Mouse (Mus musculus) MEL (cell line): ENCODE data around the gene Insrr.

Experiments used
- CTCF ChIP-seq, 3 experiments: IDR thresholded peaks in 2 of 3; conservative IDR thresholded peaks in 1 of 3; 2 replicates each; pipeline ENCODE4 v1.5.1; 2011 to 2012; ENCODE audit warnings: low read length in 3 of 3, low read depth in 2 of 3, mild to moderate bottlenecking in 2 of 3, improper control_type of control experiment in 1 of 3, inconsistent platforms in 1 of 3, mixed read lengths in 1 of 3, moderate library complexity in 1 of 3; ENCODE audit not compliant: control insufficient read depth in 1 of 3, insufficient read depth in 1 of 3, poor library complexity in 1 of 3, severe bottlenecking in 1 of 3
- EP300 ChIP-seq, 2 experiments: IDR thresholded peaks; 2 replicates each; pipeline ENCODE4 v1.6.1; 2011; ENCODE audit warnings: improper control_type of control experiment in 2 of 2, low read length in 2 of 2, low read depth in 1 of 2, mild to moderate bottlenecking in 1 of 2
- GATA1 ChIP-seq: IDR thresholded peaks from 2 replicates; pipeline ENCODE4 v1.6.1; 2011; ENCODE audit warnings: low read depth, low read length, improper control_type of control experiment
- POLR2AphosphoS5 ChIP-seq: IDR thresholded peaks from 2 replicates; pipeline ENCODE4 v1.6.1; 2012; ENCODE audit warnings: low read depth, borderline replicate concordance, mild to moderate bottlenecking, inconsistent platforms, low read length, moderate library complexity, mixed read lengths

DNA sequence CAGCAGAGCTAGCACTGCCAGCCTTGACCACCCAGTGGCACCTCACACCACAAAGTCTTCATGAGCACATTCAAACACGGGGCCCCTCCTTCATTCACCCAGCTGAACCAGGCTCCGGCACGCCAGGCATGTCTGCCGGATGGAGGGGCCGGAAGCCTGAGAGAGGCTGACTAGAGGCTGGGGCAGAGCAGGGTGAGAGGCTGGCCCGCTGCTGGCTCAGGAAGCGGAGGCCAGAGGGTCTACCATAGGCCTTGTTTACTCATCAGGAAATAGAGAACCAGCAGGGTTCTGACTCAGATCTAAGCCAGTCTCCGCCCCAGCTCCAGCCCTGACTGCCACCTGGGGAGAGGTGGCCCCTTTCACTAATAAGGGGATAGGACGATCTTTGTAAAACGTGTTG, 31.7 kb upstream of the Insrr start:
- no peak for TF ChIP-seq EP300 (IDR thresholded peaks at IDR 0.05; ENCODE audit: low read depth in 1 of 2, low read length in 2 of 2)
- TF ChIP-seq CTCF (IDR thresholded peaks at IDR 0.05 in 2 of 3, conservative IDR thresholded peaks at IDR 0.05 in 1 of 3; ENCODE audit: control insufficient read depth in 1 of 3, insufficient read depth in 1 of 3, low read depth in 2 of 3, low read length in 3 of 3, poor library complexity in 1 of 3, severe bottlenecking in 1 of 3) = no peak
- TF ChIP-seq GATA1 = no peak
- no peak for TF ChIP-seq POLR2AphosphoS5
